Mouse (Mus musculus) limb, embryonic 14.5 days (tissue): ENCODE measurements around the gene Tns1. TPM values are rescaled to one million over a fixed set of nuclear protein-coding genes. Genes with fewer than 3 reads are reported as not detected.

Experiments
- ATAC-seq: fragments of 200-750 bp; cut with Nextera tagmentation; 2 replicates; pipeline ENCODE4 v1.8.0; 2017; ENCODE audit warnings: low read depth, moderate number of reproducible peaks, moderate TSS enrichment; ENCODE audit not compliant: low FRiP score
- DNase-seq: peaks from one replicate; pipeline ENCODE4 v3.0.0-alpha.2; 2015; ENCODE audit warnings: low spot score
- H3K27ac ChIP-seq: fragments of 300-500 bp; sonication (generic); replicated peaks from 2 replicates; pipeline ENCODE4 v1.5.1; 2014; ENCODE audit warnings: low read depth, mild to moderate bottlenecking, low read length, moderate library complexity, mixed read lengths
- H3K27me3 ChIP-seq: fragments of 300-500 bp; sonication (generic); 2 replicates; pipeline ENCODE4 v1.6.1; 2014; ENCODE audit warnings: low read length, mixed read lengths; ENCODE audit not compliant: control insufficient read depth, insufficient read depth
- H3K36me3 ChIP-seq: fragments of 300-500 bp; sonication (generic); 2 replicates; pipeline ENCODE4 v1.6.1; 2014; ENCODE audit warnings: mild to moderate bottlenecking, low read length, moderate library complexity, mixed read lengths; ENCODE audit not compliant: control insufficient read depth, insufficient read depth
- H3K4me1 ChIP-seq: fragments of 300-500 bp; sonication (generic); 2 replicates; pipeline ENCODE4 v1.6.1; 2014; ENCODE audit warnings: antibody characterized with exemption, low read length, mixed read lengths; ENCODE audit not compliant: control insufficient read depth, insufficient read depth
- H3K4me2 ChIP-seq: fragments of 300-500 bp; sonication (generic); replicated peaks from 2 replicates; pipeline ENCODE4 v1.6.1; 2014; ENCODE audit warnings: low read depth, mild to moderate bottlenecking, low read length, moderate library complexity; ENCODE audit not compliant: severe bottlenecking
- H3K4me3 ChIP-seq: fragments of 300-500 bp; sonication (generic); replicated peaks from 2 replicates; pipeline ENCODE4 v1.5.1; 2014; ENCODE audit warnings: low read length
- H3K9ac ChIP-seq: fragments of 300-500 bp; sonication (generic); 2 replicates; pipeline ENCODE4 v1.6.1; 2014; ENCODE audit warnings: mild to moderate bottlenecking, low read depth, low read length, moderate library complexity; ENCODE audit not compliant: severe bottlenecking
- H3K9me3 ChIP-seq: fragments of 300-500 bp; sonication (generic); 2 replicates; pipeline ENCODE4 v1.6.1; 2016; ENCODE audit warnings: low read length; ENCODE audit not compliant: control insufficient read depth
- POLR2A ChIP-seq: fragments of 200-500 bp; IDR thresholded peaks from 2 replicates; pipeline ENCODE4 v1.8.0; 2012; ENCODE audit warnings: inconsistent platforms, mild to moderate bottlenecking, moderate library complexity, borderline replicate concordance; ENCODE audit not compliant: insufficient read depth, insufficient read length; ENCODE audit errors: extremely low read depth
- WGBS: fragments of 180-500 bp; shearing (Covaris S2); extraction: QIAGEN DNeasy Blood & Tissue Kit; methylation state at CpG from one replicate; pipeline ENCODE4 v1.1.7; 2014; 5-methylcytosine and 5-hydroxymethylcytosine counted together
- polyA plus RNA-seq, 2 experiments: library from polyadenylated mRNA; depleted of rRNA in 1 of 2; stranded (reverse) in 1 of 2; unstranded in 1 of 2; fragments of >200 nt; fragmentation: Nextera tagmentation in 1 of 2; extraction: Ambion mirVana in 1 of 2; gene quantifications; 2 replicates each; pipeline versions ENCODE4 v1.2.1 to v1.2.3; 2012 to 2014

Tns1 gene
- polyA plus RNA-seq, 2 experiments = 38.0 to 51.3 TPM

GRCm38 (mm10) chr1:74156381-74156910, 32.2 kb upstream of the Tns1 start:
- ATAC-seq (no peak), DNase-seq (no peak)
- no peak overlapping the region for H3K9ac ChIP-seq
- TF ChIP-seq POLR2A = no peak
- no peak overlapping the region for H3K27ac ChIP-seq
- no peaks in the 10 kb centered on the region for H3K4me1 ChIP-seq
- WGBS = 78% methylated on average over 14 of the region's 14 CpGs
- H3K36me3 ChIP-seq = no peaks in the 10 kb centered on the region
- no peak overlapping the region for H3K4me3 ChIP-seq
- H3K27me3 ChIP-seq = no peaks in the 10 kb centered on the region
- no peaks in the 10 kb centered on the region for H3K9me3 ChIP-seq
- no peak overlapping the region for H3K4me2 ChIP-seq

GRCm38 (mm10) chr1:74155435-74156012, 31.3 kb upstream of the Tns1 start:
- H3K27ac ChIP-seq = no peak overlapping the region
- DNase-seq (no peak), ATAC-seq (no peak)
- no peak overlapping the region for H3K4me2 ChIP-seq
- H3K9me3 ChIP-seq = no peaks in the 10 kb centered on the region
- WGBS = 88% methylated on average over 6 of the region's 6 CpGs
- no peaks in the 10 kb centered on the region for H3K4me1 ChIP-seq
- H3K27me3 ChIP-seq = no peaks in the 10 kb centered on the region
- no peaks in the 10 kb centered on the region for H3K36me3 ChIP-seq
- H3K4me3 ChIP-seq = no peak overlapping the region
- TF ChIP-seq POLR2A = no peak
- no peak overlapping the region for H3K9ac ChIP-seq

GRCm38 (mm10) chr1:74153461-74154184, 29.4 kb upstream of the Tns1 start, which contains the start of gene Cxcr2:
Gene Cxcr2 (plus strand): TSS chr1:74153989.
- WGBS = 75% methylated on average over 8 of the region's 8 CpGs
- no peaks in the 10 kb centered on the region for H3K27me3 ChIP-seq
- H3K9ac ChIP-seq = no peak within 1 kb of the TSS
- H3K36me3 ChIP-seq = no peaks in the 10 kb centered on the region
- no peak within 1 kb of the TSS for H3K4me3 ChIP-seq
- H3K4me1 ChIP-seq = no peaks in the 10 kb centered on the region
- H3K27ac ChIP-seq = no peak within 1 kb of the TSS
- no peaks in the 10 kb centered on the region for H3K9me3 ChIP-seq
- DNase-seq = no peak
- ATAC-seq = no peak
- no peak within 1 kb of the TSS for H3K4me2 ChIP-seq
- no peak for TF ChIP-seq POLR2A

GRCm38 (mm10) chr1:74151091-74151490, 26.8 kb upstream of the Tns1 start:
- Histone ChIP-seq H3K4me3 (no peak overlapping the region), H3K36me3 (no peaks in the 10 kb centered on the region), H3K9me3 (no peaks in the 10 kb centered on the region), H3K9ac (no peak overlapping the region), H3K27ac (no peak overlapping the region), H3K27me3 (no peaks in the 10 kb centered on the region), H3K4me1 (no peaks in the 10 kb centered on the region), H3K4me2 (no peak overlapping the region)
- 72% methylated on average over 3 of the region's 3 CpGs for WGBS
- DNase-seq = no peak
- no peak for TF ChIP-seq POLR2A
- ATAC-seq = no peak

- Histone ChIP-seq H3K4me2 (no peak overlapping the region), H3K27me3 (no peaks in the 10 kb centered on the region), H3K4me1 (no peaks in the 10 kb centered on the region), H3K9ac (no peak overlapping the region), H3K27ac (no peak overlapping the region), H3K36me3 (no peaks in the 10 kb centered on the region), H3K4me3 (no peak overlapping the region), H3K9me3 (no peaks in the 10 kb centered on the region)
- DNase-seq = no peak
- 82% methylated on average over 3 of the region's 3 CpGs for WGBS
- TF ChIP-seq POLR2A = no peak
- no peak for ATAC-seq
Observed at GRCm38 (mm10) chr1:74150101-74150500, 25.9 kb upstream of the Tns1 start.
